Mouse (Mus musculus): ENCODE results near the gene A530016L24Rik. TPM values are rescaled to one million over a fixed set of nuclear protein-coding genes. Genes with fewer than 3 reads are reported as not detected.

A530016L24Rik gene
- total RNA-seq (2021) = 10 to 100 TPM; 34.7 to 38.6 TPM
- 52.9 and 63.1 TPM in 2 replicates for polyA plus RNA-seq (2012; rRNA removed)
- long read RNA-seq, transcript A530016L24Rik-202 (4 exons, 1,547 nt) = major isoform, 12 of 33 reads
- long read RNA-seq, partial matches to known transcripts = 5 of 33 reads
- long read RNA-seq, other reads (novel, unspliced or antisense) = 13 of 33 reads

DNA sequence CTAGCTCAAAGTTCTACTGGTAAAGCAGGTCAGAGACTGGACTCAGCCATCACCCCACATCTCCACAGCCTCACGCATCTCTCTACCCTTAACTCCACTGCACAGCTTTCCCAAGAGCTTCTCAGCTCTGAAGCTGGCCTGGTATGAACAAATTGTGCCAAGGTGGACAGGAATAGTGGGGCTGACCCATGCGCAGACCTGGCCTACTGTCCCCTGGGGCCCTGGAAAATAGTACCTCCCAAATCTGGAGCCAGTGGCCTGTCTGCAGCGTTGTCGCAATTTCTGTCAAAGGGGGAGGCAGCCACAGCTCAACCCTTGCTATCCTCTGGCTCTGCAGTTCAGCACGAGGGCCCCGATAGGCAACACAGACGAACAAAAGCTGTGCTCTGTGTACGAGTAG is at the start of gene A530016L24Rik:
Gene A530016L24Rik, plus strand, starts transcription at position 315 of the 400 bp plus-strand sequence.
- WGBS = 48% methylated on average over 8 of the region's 8 CpGs
- DNase-seq = peak; percentile 44 to 65
- Histone ChIP-seq H3K4me1 (ENCODE audit: control insufficient read depth, insufficient read depth, low read length) (peaks cover 39% of the 10 kb centered on the region), H3K4me3 (no peak within 1 kb of the TSS), H3K79me2 (replicated peaks; ENCODE audit: control insufficient read depth, insufficient read depth, low read length) (no peaks in the 10 kb centered on the region), H3K27me3 (ENCODE audit: control insufficient read depth, insufficient read depth, low read length) (no peaks in the 10 kb centered on the region), H3K36me3 (ENCODE audit: control insufficient read depth, insufficient read depth, low read length) (peaks cover 2% of the 10 kb centered on the region; the same call in 1 of the 2 replicates), H3K27ac (peak within 1 kb of the TSS; percentile 91), H3K9ac (ENCODE audit: low read depth, low read length) (peak within 1 kb of the TSS; percentile 25)
- TF ChIP-seq EP300 (IDR thresholded peaks at IDR 0.05; ENCODE audit: insufficient read depth, low read depth, low read length) = 0 out of 2 replicates have a peak, but pooled peaks have one; percentile 29
- TF ChIP-seq POLR2A (IDR thresholded peaks at IDR 0.05; ENCODE audit: insufficient read depth, low read depth, low read length) = no peak
- TF ChIP-seq CTCF (IDR thresholded peaks at IDR 0.05) = no peak
- intact Hi-C loops (cut with DNase I) = no loop called here

DNA sequence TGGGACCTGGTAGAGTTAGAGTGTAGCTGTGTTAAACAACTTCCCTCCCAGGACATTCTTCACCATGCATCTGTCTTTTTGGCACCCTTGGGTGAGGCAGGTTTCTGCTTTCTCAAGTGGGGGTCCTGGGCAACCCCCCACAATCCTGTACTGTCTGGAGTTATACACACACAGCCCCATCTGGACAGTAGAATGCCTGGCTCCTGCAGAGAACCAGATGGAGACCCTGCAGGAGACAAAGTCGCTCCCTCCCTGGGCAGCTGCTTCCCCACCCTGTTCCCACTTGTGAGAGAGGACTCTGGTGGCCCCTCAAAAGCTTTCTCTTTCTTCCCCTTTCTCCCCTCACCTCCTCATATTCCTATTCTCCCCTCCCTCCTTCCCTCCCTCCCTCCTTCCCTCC is 49.3 kb upstream of the A530016L24Rik start:
- H3K9ac ChIP-seq (ENCODE audit: low read depth, low read length) = no peak overlapping the region
- H3K27ac ChIP-seq = no peak overlapping the region
- TF ChIP-seq EP300 (IDR thresholded peaks at IDR 0.05; ENCODE audit: insufficient read depth, low read depth, low read length) (no peak), POLR2A (IDR thresholded peaks at IDR 0.05; ENCODE audit: insufficient read depth, low read depth, low read length) (no peak), CTCF (IDR thresholded peaks at IDR 0.05) (no peak)
- no peak overlapping the region for H3K4me3 ChIP-seq
- DNase-seq = no peak
- H3K36me3 ChIP-seq (ENCODE audit: control insufficient read depth, insufficient read depth, low read length) = no peaks in the 10 kb centered on the region
- no peaks in the 10 kb centered on the region for H3K4me1 ChIP-seq (ENCODE audit: control insufficient read depth, insufficient read depth, low read length)
- H3K79me2 ChIP-seq (replicated peaks; ENCODE audit: control insufficient read depth, insufficient read depth, low read length) = no peaks in the 10 kb centered on the region
- intact Hi-C loops (cut with DNase I) = no loop called here
- H3K27me3 ChIP-seq (ENCODE audit: control insufficient read depth, insufficient read depth, low read length) = no peaks in the 10 kb centered on the region
- 72% methylated on average over 1 of the region's 1 CpGs for WGBS

DNA sequence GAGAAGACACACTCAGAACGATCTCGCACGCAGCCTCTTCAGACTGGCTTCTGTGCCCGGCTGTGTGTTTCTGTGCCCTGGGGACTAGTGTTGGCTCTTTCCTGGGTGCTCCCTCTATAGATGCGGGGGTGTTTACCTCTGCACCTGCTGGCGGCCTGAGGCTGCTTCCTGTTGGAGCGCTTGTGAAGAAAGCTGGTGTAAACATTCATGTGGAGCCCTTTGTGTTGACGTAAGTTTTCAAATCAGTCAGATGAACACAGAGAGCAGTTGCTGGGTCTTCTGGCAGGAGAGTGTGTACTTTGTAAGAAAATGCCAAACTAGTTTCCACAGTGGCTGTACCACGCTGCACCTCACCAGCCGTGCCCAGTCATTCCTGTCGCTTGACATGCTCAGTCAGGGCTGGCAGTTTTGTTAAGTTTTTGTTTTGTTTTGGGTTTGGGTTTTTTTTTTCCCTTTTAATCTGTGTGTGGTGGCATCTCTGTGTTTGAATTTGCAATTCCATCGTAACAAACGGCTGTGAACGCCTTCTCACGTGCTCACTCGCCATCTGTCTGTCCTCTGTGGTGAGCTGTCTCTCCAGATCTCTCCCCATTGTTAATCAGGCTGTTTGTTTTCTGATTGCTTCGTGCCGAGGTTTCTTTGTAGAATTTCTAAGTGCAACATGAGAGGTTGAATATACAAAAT is 40.0 kb upstream of the A530016L24Rik start:
- intact Hi-C loops (cut with DNase I) = loop anchor here (5.0 kb wide), 1 partner anchor 37 kb away; no protein-coding TSS in a partner anchor

DNA sequence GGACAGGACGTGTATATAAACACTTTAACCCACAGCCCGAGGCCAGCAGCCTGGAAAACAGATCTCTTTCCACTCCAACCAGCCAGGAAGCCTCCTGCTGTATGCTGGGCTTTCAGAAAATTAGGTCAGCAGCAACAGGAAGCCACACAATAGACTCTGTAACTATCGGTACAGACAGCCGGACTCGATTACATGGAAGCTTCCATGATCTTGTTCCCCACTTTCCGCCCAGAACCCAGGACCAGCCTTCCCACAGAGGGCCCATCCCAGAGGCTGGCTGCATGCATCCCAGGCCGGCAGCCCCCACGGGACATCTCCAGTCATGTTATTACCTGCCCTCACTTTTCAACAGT is 39.4 kb upstream of the A530016L24Rik start:
- H3K36me3 ChIP-seq (ENCODE audit: control insufficient read depth, insufficient read depth, low read length) = no peaks in the 10 kb centered on the region
- H3K27ac ChIP-seq = peak overlapping the region; percentile 86
- H3K79me2 ChIP-seq (replicated peaks; ENCODE audit: control insufficient read depth, insufficient read depth, low read length) = no peaks in the 10 kb centered on the region
- WGBS = 43% methylated on average over 8 of the region's 8 CpGs
- H3K27me3 ChIP-seq (ENCODE audit: control insufficient read depth, insufficient read depth, low read length) = no peaks in the 10 kb centered on the region
- no peak for TF ChIP-seq CTCF (IDR thresholded peaks at IDR 0.05)
- peak; percentile 23; the same call in 1 of the 2 replicates for TF ChIP-seq POLR2A (IDR thresholded peaks at IDR 0.05; ENCODE audit: insufficient read depth, low read depth, low read length)
- peak; percentile 60; the same call in 1 of the 2 replicates for TF ChIP-seq EP300 (IDR thresholded peaks at IDR 0.05; ENCODE audit: insufficient read depth, low read depth, low read length)
- peak; percentile 49 to 57 for DNase-seq
- no peak overlapping the region for H3K4me3 ChIP-seq
- H3K4me1 ChIP-seq (ENCODE audit: control insufficient read depth, insufficient read depth, low read length) = peaks cover 9% of the 10 kb centered on the region
- no peak overlapping the region for H3K9ac ChIP-seq (ENCODE audit: low read depth, low read length)
- intact Hi-C loops (cut with DNase I) = loop anchor here (5.0 kb wide), 2 partner anchors 38 to 92 kb away; no protein-coding TSS in a partner anchor

More for the DNA sequence above, 40.0 kb upstream of the A530016L24Rik start:
- peaks cover 9% of the 10 kb centered on the region for H3K4me1 ChIP-seq (ENCODE audit: control insufficient read depth, insufficient read depth, low read length)
- no peaks in the 10 kb centered on the region for H3K79me2 ChIP-seq (replicated peaks; ENCODE audit: control insufficient read depth, insufficient read depth, low read length)
- peak overlapping the region; percentile 86 for H3K27ac ChIP-seq
- H3K4me3 ChIP-seq = no peak overlapping the region
- DNase-seq = peak in 1 of 2 experiments; percentile 23
- no peak for TF ChIP-seq CTCF (IDR thresholded peaks at IDR 0.05)
- TF ChIP-seq EP300 (IDR thresholded peaks at IDR 0.05; ENCODE audit: insufficient read depth, low read depth, low read length) = no peak
- no peak for TF ChIP-seq POLR2A (IDR thresholded peaks at IDR 0.05; ENCODE audit: insufficient read depth, low read depth, low read length)
- no peaks in the 10 kb centered on the region for H3K36me3 ChIP-seq (ENCODE audit: control insufficient read depth, insufficient read depth, low read length)
- no peak overlapping the region for H3K9ac ChIP-seq (ENCODE audit: low read depth, low read length)
- 43% methylated on average over 18 of the region's 18 CpGs for WGBS
- no peaks in the 10 kb centered on the region for H3K27me3 ChIP-seq (ENCODE audit: control insufficient read depth, insufficient read depth, low read length)

DNA sequence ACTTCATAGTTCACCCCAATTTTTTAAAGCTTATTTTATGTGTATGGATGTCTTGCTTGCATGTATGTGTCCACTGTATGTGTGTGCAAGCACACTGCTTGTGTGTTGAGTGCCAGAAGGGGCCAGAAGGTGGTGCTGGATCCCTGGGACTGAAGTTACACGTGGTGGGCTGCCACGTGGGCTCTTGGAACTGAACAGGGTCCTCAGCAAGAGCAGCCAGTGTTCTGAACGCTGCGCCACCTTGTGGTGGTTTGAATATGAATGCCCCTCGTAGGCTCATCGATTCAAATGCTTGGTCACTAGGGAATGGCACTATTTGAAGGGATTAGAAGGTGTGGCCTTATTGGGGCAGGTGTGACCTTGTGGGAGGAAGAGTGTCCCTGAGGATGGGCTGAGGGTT is 38.4 kb upstream of the A530016L24Rik start:
- Histone ChIP-seq H3K27me3 (ENCODE audit: control insufficient read depth, insufficient read depth, low read length) (no peaks in the 10 kb centered on the region), H3K27ac (peak overlapping the region; percentile 86; the same call in 1 of the 2 replicates), H3K4me3 (no peak overlapping the region), H3K4me1 (ENCODE audit: control insufficient read depth, insufficient read depth, low read length) (peaks cover 9% of the 10 kb centered on the region), H3K79me2 (replicated peaks; ENCODE audit: control insufficient read depth, insufficient read depth, low read length) (no peaks in the 10 kb centered on the region), H3K9ac (ENCODE audit: low read depth, low read length) (no peak overlapping the region), H3K36me3 (ENCODE audit: control insufficient read depth, insufficient read depth, low read length) (no peaks in the 10 kb centered on the region)
- WGBS = 34% methylated on average over 6 of the region's 6 CpGs
- peak in 1 of 2 experiments; percentile 43 for DNase-seq
- intact Hi-C loops (cut with DNase I) = loop anchor here (1.0 to 5.0 kb wide), 2 partner anchors 91 to 306 kb away; no protein-coding TSS in a partner anchor
- TF ChIP-seq POLR2A (IDR thresholded peaks at IDR 0.05; ENCODE audit: insufficient read depth, low read depth, low read length) (no peak), EP300 (IDR thresholded peaks at IDR 0.05; ENCODE audit: insufficient read depth, low read depth, low read length) (no peak), CTCF (IDR thresholded peaks at IDR 0.05) (peak; percentile 77)

GRCm38 (mm10) chr12:112451381-112451780 is 37.9 kb upstream of the A530016L24Rik start:
- H3K27ac ChIP-seq = no peak overlapping the region
- 74% methylated on average over 1 of the region's 1 CpGs for WGBS
- no peaks in the 10 kb centered on the region for H3K36me3 ChIP-seq (ENCODE audit: control insufficient read depth, insufficient read depth, low read length)
- H3K27me3 ChIP-seq (ENCODE audit: control insufficient read depth, insufficient read depth, low read length) = no peaks in the 10 kb centered on the region
- no peak overlapping the region for H3K9ac ChIP-seq (ENCODE audit: low read depth, low read length)
- H3K79me2 ChIP-seq (replicated peaks; ENCODE audit: control insufficient read depth, insufficient read depth, low read length) = no peaks in the 10 kb centered on the region
- H3K4me1 ChIP-seq (ENCODE audit: control insufficient read depth, insufficient read depth, low read length) = peaks cover 11% of the 10 kb centered on the region
- TF ChIP-seq EP300 (IDR thresholded peaks at IDR 0.05; ENCODE audit: insufficient read depth, low read depth, low read length) = no peak
- no peak for TF ChIP-seq POLR2A (IDR thresholded peaks at IDR 0.05; ENCODE audit: insufficient read depth, low read depth, low read length)
- TF ChIP-seq CTCF (IDR thresholded peaks at IDR 0.05) = no peak
- no peak overlapping the region for H3K4me3 ChIP-seq
- intact Hi-C loops (cut with DNase I) = loop anchor here (1.0 to 5.0 kb wide), 2 partner anchors 91 to 306 kb away; no protein-coding TSS in a partner anchor
- DNase-seq = no peak

Data from heart, adult 2 months (tissue).